Mouse (Mus musculus) brown adipose tissue, adult 24 weeks (tissue): ENCODE measurements around the gene H2-Q10. TPM values are rescaled to one million over a fixed set of nuclear protein-coding genes. Genes with fewer than 3 reads are reported as not detected.
"Not testable (repeated sequence)": the region's sequence is repeated elsewhere in the genome, so short reads cannot be mapped to it uniquely, and the experiment has no call there.

ENCODE experiments used
- H3K27ac ChIP-seq: fragments of 200-500 bp; replicated peaks from 2 replicates; pipeline ENCODE4 v1.5.1; 2012; ENCODE audit warnings: low read depth, mild to moderate bottlenecking, low read length
- H3K4me1 ChIP-seq: fragments of 200-500 bp; 2 replicates; pipeline ENCODE4 v1.6.1; 2012; ENCODE audit warnings: low read length, mixed read lengths; ENCODE audit not compliant: control insufficient read depth, insufficient read depth, insufficient read length
- H3K4me3 ChIP-seq: fragments of 200-500 bp; 2 replicates; pipeline ENCODE4 v1.5.1; 2012; ENCODE audit warnings: low read depth, mild to moderate bottlenecking, low read length, moderate library complexity; ENCODE audit not compliant: insufficient read depth
- polyA plus RNA-seq: library from polyadenylated mRNA; stranded (reverse); fragments of >200 nt; gene quantifications from 2 replicates; pipeline ENCODE4 v1.2.4, GENCODE M21; 2012; ENCODE audit not compliant: missing spikeins, insufficient read depth, insufficient read length

H2-Q10 gene
- polyA plus RNA-seq, 1 experiment, result 201 TPM

GRCm38 (mm10) chr17:35438395-35438794 lies 31.5 kb upstream of the H2-Q10 start:
- not testable (repeated sequence) for H3K4me1 ChIP-seq, H3K27ac ChIP-seq, H3K4me3 ChIP-seq

- not testable (repeated sequence) for H3K27ac ChIP-seq, H3K4me1 ChIP-seq
- H3K4me3 ChIP-seq, result peak within 1 kb of the TSS; percentile 81
These were observed 31.0 kb upstream of the H2-Q10 start, which contains the start of gene H2-Q7 for GRCm38 (mm10) chr17:35438885-35439284. TSS of gene H2-Q7 (plus strand) at chr17:35439155.

- H3K4me3 ChIP-seq, result peak overlapping the region; percentile 81
- H3K4me1 ChIP-seq, H3K27ac ChIP-seq: not testable (repeated sequence)
These were observed 30.6 kb upstream of the H2-Q10 start for GRCm38 (mm10) chr17:35439295-35439747.

GRCm38 (mm10) chr17:35439925-35440645 lies 29.8 kb upstream of the H2-Q10 start:
- H3K4me1 ChIP-seq, H3K27ac ChIP-seq: not testable (repeated sequence)
- peak overlapping the region; percentile 81 for H3K4me3 ChIP-seq

GRCm38 (mm10) chr17:35442376-35442775 lies 27.5 kb upstream of the H2-Q10 start:
- not testable (repeated sequence) for H3K4me3 ChIP-seq

GRCm38 (mm10) chr17:35444510-35444909 lies 25.4 kb upstream of the H2-Q10 start:
- not testable (repeated sequence) for H3K4me1 ChIP-seq, H3K27ac ChIP-seq, H3K4me3 ChIP-seq

More at GRCm38 (mm10) chr17:35442376-35442775, 27.5 kb upstream of the H2-Q10 start:
- not testable (repeated sequence) for H3K27ac ChIP-seq, H3K4me1 ChIP-seq

GRCm38 (mm10) chr17:35458247-35458646 lies 11.6 kb upstream of the H2-Q10 start:
- not testable (repeated sequence) for H3K4me1 ChIP-seq, H3K4me3 ChIP-seq, H3K27ac ChIP-seq

GRCm38 (mm10) chr17:35460513-35461341 lies 9.2 kb upstream of the H2-Q10 start:
- not testable (repeated sequence) for H3K4me1 ChIP-seq, H3K4me3 ChIP-seq, H3K27ac ChIP-seq

GRCm38 (mm10) chr17:35465651-35466050 lies 4.2 kb upstream of the H2-Q10 start:
- not testable (repeated sequence) for H3K27ac ChIP-seq, H3K4me3 ChIP-seq, H3K4me1 ChIP-seq

- not testable (repeated sequence) for H3K4me1 ChIP-seq, H3K27ac ChIP-seq
- H3K4me3 ChIP-seq, result 0 out of 2 replicates have a peak overlapping the region, but pooled peaks have one; percentile 1
These were observed 953 bp upstream of the H2-Q10 start for GRCm38 (mm10) chr17:35468936-35469335.

GRCm38 (mm10) chr17:35484066-35484465 lies 14.2 kb downstream of the H2-Q10 start:
- no peaks in the 10 kb centered on the region for H3K4me1 ChIP-seq
- H3K27ac ChIP-seq, result no peak overlapping the region
- H3K4me3 ChIP-seq, result no peak overlapping the region

- Histone ChIP-seq H3K4me3 (no peak overlapping the region), H3K4me1 (no peaks in the 10 kb centered on the region), H3K27ac (no peak overlapping the region)
These were observed 15.8 kb downstream of the H2-Q10 start for GRCm38 (mm10) chr17:35485702-35486101.

- Histone ChIP-seq H3K27ac (no peak overlapping the region), H3K4me1 (no peaks in the 10 kb centered on the region), H3K4me3 (no peak overlapping the region)
These were observed 16.8 kb downstream of the H2-Q10 start for GRCm38 (mm10) chr17:35486726-35487125.

GRCm38 (mm10) chr17:35488041-35488440 lies 18.2 kb downstream of the H2-Q10 start:
- Histone ChIP-seq H3K27ac (no peak overlapping the region), H3K4me1 (no peaks in the 10 kb centered on the region), H3K4me3 (no peak overlapping the region)

- Histone ChIP-seq H3K27ac (no peak overlapping the region), H3K4me3 (no peak overlapping the region), H3K4me1 (no peaks in the 10 kb centered on the region)
These were observed 20.4 kb downstream of the H2-Q10 start for GRCm38 (mm10) chr17:35490320-35490719.
